Mouse (Mus musculus): ENCODE data around the gene Angptl2.
A peak's percentile ranks its signal among the peaks of the same experiment; 100 is the strongest.

The Angptl2 gene

GRCm38 (mm10) chr2:33215700-33216509, at the start of gene Angptl2:
Gene Angptl2, plus strand, starts transcription at chr2:33216069.
- peak; percentile 98 for DNase-seq (ENCODE audit: low read depth)

GRCm38 (mm10) chr2:33167060-33167459, 48.8 kb upstream of the Angptl2 start:
- DNase-seq (ENCODE audit: low read depth): no peak

- no peak for DNase-seq (ENCODE audit: low read depth)
These were observed 46.4 kb upstream of the Angptl2 start for GRCm38 (mm10) chr2:33169445-33169844.

- peak; percentile 45 for DNase-seq (ENCODE audit: low read depth)
These were observed 44.9 kb upstream of the Angptl2 start for GRCm38 (mm10) chr2:33170777-33171565.

- no peak for DNase-seq (ENCODE audit: low read depth)
These were observed 42.7 kb upstream of the Angptl2 start for GRCm38 (mm10) chr2:33173126-33173525.

GRCm38 (mm10) chr2:33173686-33174085, 42.2 kb upstream of the Angptl2 start:
- DNase-seq (ENCODE audit: low read depth): no peak

- peak; percentile 51 for DNase-seq (ENCODE audit: low read depth)
These were observed 39.4 kb upstream of the Angptl2 start for GRCm38 (mm10) chr2:33176516-33176915.

GRCm38 (mm10) chr2:33176921-33177320, 38.9 kb upstream of the Angptl2 start:
- DNase-seq (ENCODE audit: low read depth): peak; percentile 59

- peak; percentile 29 for DNase-seq (ENCODE audit: low read depth)
These were observed 38.2 kb upstream of the Angptl2 start for GRCm38 (mm10) chr2:33177443-33178242.

- no peak for DNase-seq (ENCODE audit: low read depth)
These were observed 37.5 kb upstream of the Angptl2 start for GRCm38 (mm10) chr2:33178243-33178932.

- no peak for DNase-seq (ENCODE audit: low read depth)
These were observed 36.5 kb upstream of the Angptl2 start for GRCm38 (mm10) chr2:33179171-33179929.

- no peak for DNase-seq (ENCODE audit: low read depth)
These were observed 35.8 kb upstream of the Angptl2 start for GRCm38 (mm10) chr2:33179930-33180630.

GRCm38 (mm10) chr2:33183321-33183720, 32.5 kb upstream of the Angptl2 start:
- no peak for DNase-seq (ENCODE audit: low read depth)

GRCm38 (mm10) chr2:33184641-33185040, 31.2 kb upstream of the Angptl2 start:
- DNase-seq (ENCODE audit: low read depth): no peak

GRCm38 (mm10) chr2:33185258-33185657, 30.6 kb upstream of the Angptl2 start:
- peak; percentile 72 for DNase-seq (ENCODE audit: low read depth)

GRCm38 (mm10) chr2:33186505-33186904, 29.4 kb upstream of the Angptl2 start:
- no peak for DNase-seq (ENCODE audit: low read depth)

- no peak for DNase-seq (ENCODE audit: low read depth)
These were observed 28.0 kb upstream of the Angptl2 start for GRCm38 (mm10) chr2:33187874-33188273.

- DNase-seq (ENCODE audit: low read depth): no peak
These were observed 26.8 kb upstream of the Angptl2 start for GRCm38 (mm10) chr2:33188925-33189670.

- DNase-seq (ENCODE audit: low read depth): no peak
These were observed 25.9 kb upstream of the Angptl2 start for GRCm38 (mm10) chr2:33189976-33190375.

Measured in NIH3T3 (cell line).